In the genomic region with DNA sequence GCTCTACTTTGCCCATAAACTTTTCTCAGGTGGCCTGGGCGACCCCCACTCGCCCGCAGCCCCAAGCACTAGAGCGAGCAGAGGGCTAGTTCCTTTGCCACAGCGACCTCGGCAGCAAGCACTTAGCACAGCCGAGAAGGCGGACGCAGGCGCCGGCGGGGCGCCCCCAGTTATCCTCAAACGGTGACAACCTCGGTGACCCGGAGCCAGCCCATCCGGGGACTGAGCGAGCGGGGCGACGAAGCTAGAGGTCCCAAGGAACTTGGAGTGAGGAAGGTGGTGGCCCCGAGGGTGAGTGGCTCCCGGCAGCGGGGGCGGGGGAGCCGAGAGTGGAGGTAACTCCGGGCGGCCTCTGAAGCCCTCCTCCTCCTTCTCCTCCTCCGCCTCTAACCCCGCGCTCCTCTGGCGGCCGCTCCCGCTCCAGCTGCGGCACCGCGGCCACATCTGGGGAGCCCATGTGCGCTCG, we compare ENCODE assay signal across 7 mouse cellular contexts. TPM values are rescaled to one million over a fixed set of nuclear protein-coding genes. Genes with fewer than 3 reads are reported as not detected.
DNase-seq lines count a peak whose midpoint lies in the region; ATAC-seq and TF ChIP-seq lines count a peak whose summit lies in the region.

A gene (plus strand): TSS at position 370 of the 466 bp plus-strand sequence.

- H3K27me3 ChIP-seq in hindbrain, postnatal 0 days (ENCODE audit: insufficient read depth, low read length): no peaks in the 10 kb centered on the region
- peaks cover 21% of the 10 kb centered on the region; the same call in 1 of the 2 replicates for H3K27me3 ChIP-seq in limb, embryonic 10.5 days (ENCODE audit: low read depth, poor library complexity, severe bottlenecking)
- peaks cover 30% of the 10 kb centered on the region for H3K27me3 ChIP-seq in midbrain, embryonic 13.5 days
- peaks cover 6% of the 10 kb centered on the region; the same call in 1 of the 2 replicates for H3K27me3 ChIP-seq in stomach, embryonic 16.5 days (ENCODE audit: control insufficient read depth, insufficient read depth, low read length)

- peak within 1 kb of the TSS; percentile 68 for H3K27ac ChIP-seq in hindbrain, postnatal 0 days
- peak within 1 kb of the TSS; percentile 97 for H3K27ac ChIP-seq in limb, embryonic 10.5 days
- peak within 1 kb of the TSS; percentile 67 for H3K27ac ChIP-seq in midbrain, embryonic 13.5 days
- peak within 1 kb of the TSS; percentile 79 for H3K27ac ChIP-seq in stomach, embryonic 16.5 days (ENCODE audit: low read length)

- no peak for TF ChIP-seq CTCF in hindbrain, postnatal 0 days (IDR thresholded peaks at IDR 0.05; ENCODE audit: low read depth)

- peak within 1 kb of the TSS; percentile 96 for H3K4me3 ChIP-seq in hindbrain, postnatal 0 days (ENCODE audit: low read length)
- peak within 1 kb of the TSS; percentile 92 for H3K4me3 ChIP-seq in limb, embryonic 10.5 days
- H3K4me3 ChIP-seq in midbrain, embryonic 13.5 days (replicated peaks): peak within 1 kb of the TSS; percentile 97
- H3K4me3 ChIP-seq in stomach, embryonic 16.5 days (replicated peaks; ENCODE audit: low read length): peak within 1 kb of the TSS; percentile 93

- no peaks in the 10 kb centered on the region for H3K4me1 ChIP-seq in hindbrain, postnatal 0 days (ENCODE audit: insufficient read depth, low read length)
- peaks cover 36% of the 10 kb centered on the region for H3K4me1 ChIP-seq in limb, embryonic 10.5 days
- H3K4me1 ChIP-seq in midbrain, embryonic 13.5 days (replicated peaks): peaks cover 22% of the 10 kb centered on the region
- H3K4me1 ChIP-seq in stomach, embryonic 16.5 days (ENCODE audit: control insufficient read depth, insufficient read depth, low read length): peaks cover 7% of the 10 kb centered on the region; the same call in 1 of the 2 replicates

- DNase-seq in adrenal gland, postnatal 36 days: peak; percentile 51 to 64
- peak; percentile 64 for DNase-seq in embryo, embryonic 10.5 days (ENCODE audit: low spot score)
- DNase-seq in gastrocnemius, postnatal 25 days: peak; percentile 13
- peak; percentile 49 for DNase-seq in hindbrain, postnatal 0 days (ENCODE audit: low spot score)
- peak; percentile 80 for DNase-seq in limb, embryonic 10.5 days (ENCODE audit: low spot score)

- no peaks in the 10 kb centered on the region for H3K9me3 ChIP-seq in hindbrain, postnatal 0 days (ENCODE audit: low read length)
- H3K9me3 ChIP-seq in limb, embryonic 10.5 days (replicated peaks): no peaks in the 10 kb centered on the region
- no peaks in the 10 kb centered on the region for H3K9me3 ChIP-seq in midbrain, embryonic 13.5 days
- no peaks in the 10 kb centered on the region for H3K9me3 ChIP-seq in stomach, embryonic 16.5 days (replicated peaks; ENCODE audit: control insufficient read depth, low read length)

- WGBS in hindbrain, postnatal 0 days: 3% methylated on average over 35 of the region's 39 CpGs
- WGBS in limb, embryonic 10.5 days: under 1% methylated on average over 36 of the region's 39 CpGs
- 0% methylated on average over 31 of the region's 39 CpGs for whole genome bisulfite sequencing in midbrain, embryonic 13.5 days
- WGBS in stomach, embryonic 16.5 days: under 1% methylated on average over 35 of the region's 39 CpGs

- H3K4me2 ChIP-seq in hindbrain, postnatal 0 days (ENCODE audit: low read depth, low read length): peak within 1 kb of the TSS; percentile 99
- peak within 1 kb of the TSS; percentile 100 for H3K4me2 ChIP-seq in midbrain, embryonic 13.5 days (replicated peaks)
- peak within 1 kb of the TSS; percentile 99 for H3K4me2 ChIP-seq in stomach, embryonic 16.5 days (ENCODE audit: low read depth, low read length)

- peak; percentile 63 for ATAC-seq in hindbrain, postnatal 0 days
- peak; percentile 82 for ATAC-seq in midbrain, embryonic 13.5 days
- ATAC-seq in stomach, embryonic 16.5 days (ENCODE audit: insufficient read depth, low FRiP score): peak; percentile 51

- H3K36me3 ChIP-seq in hindbrain, postnatal 0 days (ENCODE audit: insufficient read depth, low read length): no peaks in the 10 kb centered on the region
- H3K36me3 ChIP-seq in limb, embryonic 10.5 days: no peaks in the 10 kb centered on the region
- no peaks in the 10 kb centered on the region for H3K36me3 ChIP-seq in midbrain, embryonic 13.5 days
- H3K36me3 ChIP-seq in stomach, embryonic 16.5 days (ENCODE audit: control insufficient read depth, insufficient read depth, low read length): no peaks in the 10 kb centered on the region

- peak within 1 kb of the TSS; percentile 67 for H3K9ac ChIP-seq in hindbrain, postnatal 0 days (replicated peaks; ENCODE audit: low read length)
- H3K9ac ChIP-seq in midbrain, embryonic 13.5 days (replicated peaks): peak within 1 kb of the TSS; percentile 87
- H3K9ac ChIP-seq in stomach, embryonic 16.5 days (ENCODE audit: low read length): peak within 1 kb of the TSS; percentile 91

RNA-seq across cellular contexts. Expression of the gene that starts here (rescaled TPM):
- 10 to 100 TPM; 28.8 to 32.8 TPM for total RNA-seq in adrenal gland, postnatal 36 days (2021)
- total RNA-seq in gastrocnemius, postnatal 25 days (2021): under 1 TPM; 0.59 to 0.99 TPM
- 1.8 and 2.1 TPM in 2 replicates for total RNA-seq in hindbrain, postnatal 0 days (2014; rRNA removed)
- polyA plus RNA-seq in hindbrain, postnatal 0 days (2015; fragmentation: Nextera tagmentation; extraction: Ambion mirVana): 0.88 and 0.95 TPM in 2 replicates
- polyA plus RNA-seq in limb, embryonic 10.5 days (2016; fragmentation: Nextera tagmentation; extraction: Ambion mirVana): 2.4 and 3.2 TPM in 2 replicates
- 0.36 and 0.50 TPM in 2 replicates for polyA plus RNA-seq in midbrain, embryonic 13.5 days (2015; fragmentation: Nextera tagmentation; extraction: Ambion mirVana)
- polyA plus RNA-seq in stomach, embryonic 16.5 days (2015; fragmentation: Nextera tagmentation; extraction: Ambion mirVana): 1.7 and 2.0 TPM in 2 replicates

Comparison
In these comparisons a context has a peak if more than half of its experiments do, and no peak if none do; other contexts are left out.
1. Peak in every context shown above with its lines: DNase-seq, ATAC-seq, H3K4me3 ChIP-seq and H3K27ac ChIP-seq.
2. Peak in DNase-seq in gastrocnemius, postnatal 25 days; RNA of the gene not detected or under 1 TPM.
3. Peak in ATAC-seq, H3K4me3 ChIP-seq, H3K27ac ChIP-seq, H3K9ac ChIP-seq and H3K4me2 ChIP-seq in midbrain, embryonic 13.5 days; RNA of the gene not detected or under 1 TPM.
4. DNase-seq: peak in every context shown above with its lines; median percentile 80 in limb, embryonic 10.5 days; 64 in embryo, embryonic 10.5 days; 58 in adrenal gland, postnatal 36 days; 49 in hindbrain, postnatal 0 days; 13 in gastrocnemius, postnatal 25 days.